Mouse (Mus musculus): Measurements from ENCODE around the gene Tmem174.

- no peak for TF ChIP-seq CTCF (IDR thresholded peaks at IDR 0.05; ENCODE audit: borderline replicate concordance, insufficient read depth, low read length)
- TF ChIP-seq POLR2A (IDR thresholded peaks at IDR 0.05; ENCODE audit: low read depth, low read length): no peak
These were observed 18.1 kb upstream of the Tmem174 start for GRCm38 (mm10) chr13:98655346-98655745.
